Mouse (Mus musculus) embryonic facial prominence, embryonic 11.5 days (tissue): Measurements from ENCODE around the gene Gm11042. TPM values are rescaled to one million over a fixed set of nuclear protein-coding genes. Genes with fewer than 3 reads are reported as not detected.

Source experiments
- ATAC-seq: fragments of 200-750 bp; cut with Nextera tagmentation; replicated peaks from 2 replicates; pipeline ENCODE4 v1.8.0; 2017; ENCODE audit warnings: low read depth; ENCODE audit not compliant: insufficient number of reproducible peaks, low FRiP score, low TSS enrichment
- DNase-seq: peaks from one replicate; pipeline ENCODE4 v3.0.0-alpha.2; 2015; ENCODE audit warnings: low spot score
- H3K27ac ChIP-seq: fragments of 300-500 bp; sonication (generic); replicated peaks from 2 replicates; pipeline ENCODE4 v1.5.1; 2014; ENCODE audit warnings: mild to moderate bottlenecking, low read depth, low read length, control low read depth
- H3K27me3 ChIP-seq: fragments of 300-500 bp; sonication (generic); 2 replicates; pipeline ENCODE4 v1.6.1; 2014; ENCODE audit warnings: mild to moderate bottlenecking, low read length, moderate library complexity, mixed read lengths; ENCODE audit not compliant: control insufficient read depth, insufficient read depth
- H3K36me3 ChIP-seq: fragments of 300-500 bp; sonication (generic); replicated peaks from 2 replicates; pipeline ENCODE4 v1.6.1; 2014; ENCODE audit warnings: low read depth, mild to moderate bottlenecking, low read length, moderate library complexity, mixed read lengths; ENCODE audit not compliant: control insufficient read depth, insufficient read depth
- H3K4me1 ChIP-seq: fragments of 300-500 bp; sonication (generic); 2 replicates; pipeline ENCODE4 v1.6.1; 2014; ENCODE audit warnings: low read length, mixed read lengths; ENCODE audit not compliant: control insufficient read depth, insufficient read depth
- H3K4me2 ChIP-seq: fragments of 300-500 bp; sonication (generic); 2 replicates; pipeline ENCODE4 v1.6.1; 2014; ENCODE audit warnings: low read depth, mild to moderate bottlenecking, control low read depth, low read length, moderate library complexity
- H3K4me3 ChIP-seq: fragments of 300-500 bp; sonication (generic); 2 replicates; pipeline ENCODE4 v1.5.1; 2014; ENCODE audit warnings: low read depth, low read length, control low read depth
- H3K9ac ChIP-seq: fragments of 300-500 bp; sonication (generic); replicated peaks from 2 replicates; pipeline ENCODE4 v1.6.1; 2014; ENCODE audit warnings: mild to moderate bottlenecking, control low read depth, low read length
- H3K9me3 ChIP-seq: fragments of 300-500 bp; sonication (generic); replicated peaks from 2 replicates; pipeline ENCODE4 v1.6.1; 2016; ENCODE audit warnings: mild to moderate bottlenecking, low read length, inconsistent platforms, mixed read lengths; ENCODE audit not compliant: control insufficient read depth
- WGBS: fragments of 180-500 bp; shearing (Covaris S2); extraction: QIAGEN DNeasy Blood & Tissue Kit; methylation state at CpG from one replicate; pipeline ENCODE4 v1.1.7; 2014; 5-methylcytosine and 5-hydroxymethylcytosine counted together
- polyA plus RNA-seq: library from polyadenylated mRNA; unstranded; fragments of >200 nt; fragmentation: Nextera tagmentation; extraction: Ambion mirVana; gene quantifications from 2 replicates; pipeline ENCODE4 v1.2.1, GENCODE M21; 2014

Gm11042 gene
- polyA plus RNA-seq, 1 experiment from 2014 or later, result not detected

DNA sequence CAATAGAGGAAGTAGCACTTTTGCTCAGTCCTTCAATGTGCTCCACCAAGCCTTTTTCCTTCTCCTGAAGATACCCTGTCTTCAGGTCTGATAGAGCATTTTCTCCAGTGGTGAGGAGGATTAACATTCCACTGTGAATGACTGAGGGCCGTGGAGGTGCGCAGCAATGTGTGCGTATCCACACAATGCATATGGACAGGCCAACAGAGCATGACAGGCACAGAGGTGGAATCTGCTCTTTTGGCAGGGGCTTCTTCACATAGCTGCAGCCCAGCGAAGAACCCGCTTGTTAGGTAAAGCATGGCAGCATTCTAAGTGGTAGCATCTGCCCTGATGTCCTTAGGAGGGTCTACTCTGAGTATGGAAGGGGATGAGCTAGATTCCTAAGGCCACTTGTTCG lies 17.5 kb upstream of the Gm11042 start:
- Histone ChIP-seq H3K9ac (no peak overlapping the region), H3K9me3 (no peaks in the 10 kb centered on the region), H3K36me3 (no peaks in the 10 kb centered on the region), H3K27me3 (no peaks in the 10 kb centered on the region), H3K4me1 (no peaks in the 10 kb centered on the region), H3K4me3 (no peak overlapping the region), H3K4me2 (no peak overlapping the region), H3K27ac (no peak overlapping the region)
- ATAC-seq (no peak), DNase-seq (no peak)
- 87% methylated on average over 6 of the region's 6 CpGs for WGBS

DNA sequence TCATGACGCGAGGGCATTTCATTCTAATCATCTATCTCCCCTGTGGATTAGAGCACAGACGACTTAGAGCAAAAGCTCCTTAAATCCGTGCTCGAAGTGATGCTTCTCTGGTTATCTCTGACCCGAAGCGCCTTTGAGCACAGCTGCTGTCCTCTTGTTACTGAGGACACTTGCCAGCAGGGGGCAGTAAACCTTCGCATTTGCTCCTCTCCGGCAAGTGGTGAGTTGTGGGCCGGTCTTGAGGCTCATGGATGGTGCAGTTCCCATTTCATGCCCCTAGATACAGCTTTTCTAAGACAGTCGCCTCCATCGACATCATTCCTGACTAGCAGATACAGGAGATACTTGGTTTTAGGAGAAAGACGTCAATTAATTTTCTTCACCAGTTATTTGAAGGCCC lies 16.8 kb upstream of the Gm11042 start:
- Histone ChIP-seq H3K4me2 (no peak overlapping the region), H3K27ac (no peak overlapping the region), H3K9ac (no peak overlapping the region), H3K36me3 (no peaks in the 10 kb centered on the region), H3K27me3 (no peaks in the 10 kb centered on the region), H3K9me3 (no peaks in the 10 kb centered on the region), H3K4me3 (no peak overlapping the region), H3K4me1 (no peaks in the 10 kb centered on the region)
- DNase-seq, result peak; percentile 82
- ATAC-seq, result 0 out of 2 replicates have a peak, but pooled peaks have one; percentile 48
- WGBS, result 23% methylated on average over 13 of the region's 13 CpGs

DNA sequence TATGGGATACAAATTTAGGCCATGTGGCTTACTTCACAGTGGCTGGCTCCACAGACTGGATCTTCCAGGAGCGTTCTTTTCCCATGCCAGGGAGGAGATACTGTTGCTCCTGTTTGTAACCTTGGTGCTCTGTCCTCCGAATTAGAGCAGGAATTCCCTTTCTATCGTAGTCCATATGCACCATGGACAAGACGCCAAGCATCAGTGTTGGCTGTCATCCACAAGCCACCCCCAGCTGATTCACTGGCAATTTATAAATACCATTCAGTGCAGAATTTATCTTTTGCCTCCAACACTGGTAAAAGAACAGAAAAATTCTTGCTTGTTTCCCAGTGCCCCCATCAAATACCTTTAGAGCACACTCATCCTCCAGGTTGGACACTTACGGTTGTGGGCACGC lies 13.6 kb upstream of the Gm11042 start:
- Histone ChIP-seq H3K4me2 (no peak overlapping the region), H3K27me3 (no peaks in the 10 kb centered on the region), H3K27ac (no peak overlapping the region), H3K9me3 (no peaks in the 10 kb centered on the region), H3K4me3 (no peak overlapping the region), H3K9ac (no peak overlapping the region), H3K36me3 (no peaks in the 10 kb centered on the region), H3K4me1 (no peaks in the 10 kb centered on the region)
- DNase-seq (no peak), ATAC-seq (no peak)
- WGBS, result 89% methylated on average over 6 of the region's 6 CpGs

DNA sequence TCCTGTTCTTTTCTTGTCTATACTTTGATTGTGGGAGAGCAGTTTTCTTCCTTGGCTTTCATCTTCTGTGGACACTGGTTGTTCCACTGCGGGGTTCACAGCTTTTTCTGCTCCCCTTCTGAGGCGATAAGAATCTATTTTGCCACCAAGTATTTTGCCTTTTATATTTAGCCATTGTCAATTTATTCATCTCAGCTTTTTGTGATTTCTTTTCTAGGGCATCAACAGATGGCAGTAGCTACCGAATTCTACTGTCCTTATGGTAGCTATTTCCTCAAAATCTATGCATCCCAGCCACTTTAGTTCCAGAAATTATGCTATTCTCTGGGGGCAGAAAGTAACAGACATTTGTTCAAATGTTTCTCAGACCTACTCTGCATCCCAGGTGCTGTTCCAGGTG lies 10.4 kb upstream of the Gm11042 start:
- no peak overlapping the region for H3K4me3 ChIP-seq
- 74% methylated on average over 3 of the region's 3 CpGs for WGBS
- DNase-seq, result no peak
- H3K36me3 ChIP-seq, result no peaks in the 10 kb centered on the region
- no peaks in the 10 kb centered on the region for H3K27me3 ChIP-seq
- no peak for ATAC-seq
- no peak overlapping the region for H3K27ac ChIP-seq
- no peaks in the 10 kb centered on the region for H3K4me1 ChIP-seq
- H3K9me3 ChIP-seq, result no peaks in the 10 kb centered on the region
- no peak overlapping the region for H3K4me2 ChIP-seq
- no peak overlapping the region for H3K9ac ChIP-seq

DNA sequence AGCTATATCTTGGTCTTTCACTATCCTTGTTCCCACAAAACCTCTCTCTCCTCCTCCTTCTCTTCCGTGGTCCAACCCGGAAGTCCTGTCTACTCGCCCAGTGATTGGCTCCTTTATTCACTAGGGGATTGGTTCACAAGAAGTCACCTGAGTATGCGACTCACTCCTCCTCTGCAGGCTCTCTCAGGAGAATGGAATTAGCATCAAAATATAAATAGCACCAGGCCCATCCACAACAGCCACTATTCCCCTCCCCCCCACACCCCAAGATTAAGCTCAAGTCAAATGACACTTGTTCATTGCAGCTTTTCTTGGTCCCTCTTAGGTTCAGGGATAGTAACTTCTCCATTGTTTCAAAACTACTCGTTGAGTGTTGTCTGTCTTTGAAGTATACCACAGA lies 5.8 kb upstream of the Gm11042 start:
- Histone ChIP-seq H3K9ac (no peak overlapping the region), H3K9me3 (no peaks in the 10 kb centered on the region), H3K27me3 (no peaks in the 10 kb centered on the region), H3K27ac (no peak overlapping the region), H3K36me3 (no peaks in the 10 kb centered on the region), H3K4me1 (no peaks in the 10 kb centered on the region), H3K4me2 (no peak overlapping the region), H3K4me3 (no peak overlapping the region)
- DNase-seq, result no peak
- ATAC-seq, result no peak
- WGBS, result 81% methylated on average over 5 of the region's 5 CpGs

DNA sequence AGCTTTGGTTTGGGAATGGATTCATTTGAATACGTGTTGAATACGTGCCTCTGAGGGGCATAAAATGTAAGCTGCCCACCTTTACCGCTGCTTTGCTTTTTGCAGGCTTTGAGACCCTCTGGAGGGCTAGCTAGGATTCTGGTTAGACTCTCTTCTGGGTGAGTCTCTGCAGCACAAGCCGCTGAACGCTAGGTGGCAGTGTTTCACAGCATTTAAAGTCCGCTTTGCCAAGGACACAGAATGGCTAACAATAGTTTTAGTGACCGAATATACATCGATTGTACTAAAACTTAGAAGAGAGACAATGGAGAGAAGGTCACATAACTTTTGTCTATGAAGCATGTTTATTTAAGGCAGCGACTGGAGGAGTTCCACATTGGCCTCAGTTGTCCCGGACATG lies 4.1 kb upstream of the Gm11042 start:
- Histone ChIP-seq H3K36me3 (no peaks in the 10 kb centered on the region), H3K27ac (no peak overlapping the region), H3K4me2 (no peak overlapping the region), H3K9ac (no peak overlapping the region), H3K27me3 (no peaks in the 10 kb centered on the region), H3K4me3 (no peak overlapping the region), H3K4me1 (no peaks in the 10 kb centered on the region), H3K9me3 (no peaks in the 10 kb centered on the region)
- no peak for ATAC-seq
- WGBS, result 19% methylated on average over 10 of the region's 10 CpGs
- peak; percentile 88 for DNase-seq

DNA sequence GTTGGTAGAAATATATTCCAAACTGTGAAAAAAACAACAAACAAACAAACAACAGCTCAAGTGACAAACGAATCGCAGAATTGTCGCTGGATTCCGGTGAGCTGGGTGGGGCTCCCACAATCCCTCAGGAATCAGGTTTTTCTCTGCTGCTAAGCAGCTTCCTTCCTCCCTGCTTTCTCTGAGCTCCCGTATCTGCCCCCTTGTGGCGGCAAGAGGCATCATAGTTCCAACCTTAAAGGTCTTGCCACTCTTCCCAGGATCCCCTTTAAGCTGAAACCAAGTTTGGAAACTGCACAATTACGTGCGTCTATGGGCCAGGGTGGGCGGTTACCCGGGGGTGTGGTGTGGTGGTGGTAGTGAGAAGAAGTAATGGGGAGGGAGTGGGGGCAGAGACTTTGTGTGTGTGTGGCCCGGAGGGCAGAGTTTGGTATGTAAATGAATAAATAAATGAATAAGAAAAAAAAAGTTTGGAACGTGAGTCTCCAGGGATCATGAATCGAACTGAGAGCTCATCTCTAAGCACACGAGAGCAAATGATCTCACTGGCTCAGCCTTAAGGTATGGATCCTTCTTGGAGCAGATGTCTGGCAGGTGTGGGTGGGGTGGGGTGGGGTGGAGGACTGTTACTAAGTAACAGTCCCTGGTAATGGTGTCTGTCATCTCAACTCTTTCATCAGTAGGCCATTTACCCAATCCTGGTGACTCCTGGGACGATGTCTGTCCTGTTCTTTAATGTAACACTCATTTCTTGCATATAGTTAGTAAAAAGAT lies 980 bp upstream of the Gm11042 start:
- peak; percentile 91 for DNase-seq
- Histone ChIP-seq H3K27ac (no peak overlapping the region), H3K27me3 (no peaks in the 10 kb centered on the region), H3K4me2 (peak overlapping the region; percentile 51), H3K9ac (peak overlapping the region; percentile 61), H3K9me3 (no peaks in the 10 kb centered on the region), H3K4me1 (no peaks in the 10 kb centered on the region), H3K4me3 (peak overlapping the region; percentile 41), H3K36me3 (no peaks in the 10 kb centered on the region)
- 14% methylated on average over 15 of the region's 15 CpGs for WGBS
- peak; percentile 52 for ATAC-seq

DNA sequence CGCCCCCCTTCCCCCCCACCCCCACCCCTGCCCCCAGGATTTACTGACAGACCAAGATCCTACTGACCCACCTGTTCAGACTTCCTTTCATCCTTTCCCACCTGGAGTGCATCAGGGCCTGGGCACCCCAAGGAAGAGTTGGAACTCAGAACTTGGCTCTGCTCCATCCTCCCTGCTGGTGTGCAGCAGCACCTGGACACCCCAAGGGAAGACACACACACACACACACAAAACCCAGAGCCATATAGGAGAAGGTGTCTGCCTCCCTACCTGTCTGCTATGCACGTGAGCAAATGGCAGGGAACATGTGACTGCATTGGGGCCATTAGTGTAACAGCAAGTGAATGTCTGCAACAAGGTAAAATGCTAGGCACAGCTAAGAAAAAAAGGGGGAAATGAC lies 973 bp downstream of the Gm11042 start:
- H3K4me3 ChIP-seq, result no peak overlapping the region
- H3K9ac ChIP-seq, result no peak overlapping the region
- no peaks in the 10 kb centered on the region for H3K27me3 ChIP-seq
- no peaks in the 10 kb centered on the region for H3K36me3 ChIP-seq
- no peak; the same call in 1 of the 2 replicates for ATAC-seq
- no peak overlapping the region for H3K27ac ChIP-seq
- no peaks in the 10 kb centered on the region for H3K4me1 ChIP-seq
- H3K4me2 ChIP-seq, result no peak overlapping the region
- 41% methylated on average over 2 of the region's 2 CpGs for WGBS
- no peak for DNase-seq
- H3K9me3 ChIP-seq, result no peaks in the 10 kb centered on the region
